Mouse (Mus musculus) spleen, postnatal 10 days (tissue): ENCODE measurements around the gene Clint1.

ENCODE experiments used
- DNase-seq, 2 experiments: peaks; one replicate each; pipeline ENCODE4 v3.0.0; 2021 to 2022; ENCODE audit warnings: low spot score in 2 of 2

The Clint1 gene

GRCm38 (mm10) chr11:45851516-45852123, at the start of gene Clint1:
Clint1 (plus strand) TSS chr11:45852051.
- peak; percentile 78 to 89 for DNase-seq

- no peak for DNase-seq
Observed at GRCm38 (mm10) chr11:45804068-45804467, 47.8 kb upstream of the Clint1 start.

GRCm38 (mm10) chr11:45805312-45805772, 46.5 kb upstream of the Clint1 start:
- DNase-seq: peak; percentile 37 to 46

GRCm38 (mm10) chr11:45805810-45806209, 46.0 kb upstream of the Clint1 start:
- DNase-seq: no peak

GRCm38 (mm10) chr11:45806264-45806663, 45.6 kb upstream of the Clint1 start:
- no peak for DNase-seq

GRCm38 (mm10) chr11:45806809-45807208, 45.0 kb upstream of the Clint1 start:
- no peak for DNase-seq

- no peak for DNase-seq
Observed at GRCm38 (mm10) chr11:45807820-45808219, 44.0 kb upstream of the Clint1 start.

GRCm38 (mm10) chr11:45809424-45809823, 42.4 kb upstream of the Clint1 start:
- no peak for DNase-seq

GRCm38 (mm10) chr11:45810056-45810455, 41.8 kb upstream of the Clint1 start:
- no peak for DNase-seq

GRCm38 (mm10) chr11:45810805-45811204, 41.0 kb upstream of the Clint1 start:
- DNase-seq: no peak

GRCm38 (mm10) chr11:45815603-45816002, 36.2 kb upstream of the Clint1 start:
- DNase-seq: no peak

GRCm38 (mm10) chr11:45816712-45817111, 35.1 kb upstream of the Clint1 start:
- no peak for DNase-seq

- DNase-seq: no peak
Observed at GRCm38 (mm10) chr11:45817996-45818395, 33.9 kb upstream of the Clint1 start.

GRCm38 (mm10) chr11:45820930-45821329, 30.9 kb upstream of the Clint1 start:
- no peak for DNase-seq

GRCm38 (mm10) chr11:45830112-45830511, 21.7 kb upstream of the Clint1 start:
- DNase-seq: no peak

- DNase-seq: no peak
Observed at GRCm38 (mm10) chr11:45830743-45831310, 21.0 kb upstream of the Clint1 start.

- no peak for DNase-seq
Observed at GRCm38 (mm10) chr11:45831476-45832143, 20.2 kb upstream of the Clint1 start.

- no peak for DNase-seq
Observed at GRCm38 (mm10) chr11:45835625-45836255, 16.1 kb upstream of the Clint1 start.

GRCm38 (mm10) chr11:45837257-45837817, 14.5 kb upstream of the Clint1 start:
- DNase-seq: no peak

GRCm38 (mm10) chr11:45838450-45838849, 13.4 kb upstream of the Clint1 start:
- DNase-seq: no peak

GRCm38 (mm10) chr11:45840332-45840731, 11.5 kb upstream of the Clint1 start:
- DNase-seq: no peak

- DNase-seq: no peak
Observed at GRCm38 (mm10) chr11:45846008-45846407, 5.8 kb upstream of the Clint1 start.
